Mouse (Mus musculus) yolk sac, embryonic 10.5 days (tissue): Measurements from ENCODE around the gene Gm19684.

ENCODE experiments used
- DNase-seq: peaks from one replicate; pipeline ENCODE4 v3.0.0-alpha.2; 2017; ENCODE audit warnings: low spot score

Gm19684 gene

GRCm38 (mm10) chr17:36178938-36179337 is 57.5 kb downstream of the Gm19684 start:
- peak; percentile 20 for DNase-seq
